Mouse (Mus musculus) hindbrain, embryonic 13.5 days (tissue): ENCODE results near the gene Onecut1. TPM values are rescaled to one million over a fixed set of nuclear protein-coding genes. Genes with fewer than 3 reads are reported as not detected.
A peak's percentile ranks its signal among the peaks of the same experiment; 100 is the strongest.

ENCODE experiments used
- ATAC-seq: fragments of 200-750 bp; cut with Nextera tagmentation; 2 replicates; pipeline ENCODE4 v1.8.0; 2017; ENCODE audit warnings: moderate TSS enrichment; ENCODE audit not compliant: low FRiP score
- H3K27ac ChIP-seq: fragments of 300-500 bp; sonication (generic); 2 replicates; pipeline ENCODE4 v1.5.1; 2015; ENCODE audit warnings: inconsistent platforms, mild to moderate bottlenecking, moderate library complexity
- H3K27me3 ChIP-seq: fragments of 300-500 bp; sonication (generic); 2 replicates; pipeline ENCODE4 v1.6.1; 2015; ENCODE audit warnings: mild to moderate bottlenecking, inconsistent platforms
- H3K36me3 ChIP-seq: fragments of 300-500 bp; sonication (generic); 2 replicates; pipeline ENCODE4 v1.6.1; 2015; ENCODE audit warnings: mild to moderate bottlenecking, inconsistent platforms
- H3K4me1 ChIP-seq: fragments of 300-500 bp; sonication (generic); replicated peaks from 2 replicates; pipeline ENCODE4 v1.6.1; 2015; ENCODE audit warnings: inconsistent platforms
- H3K4me2 ChIP-seq: fragments of 300-500 bp; sonication (generic); 2 replicates; pipeline ENCODE4 v1.6.1; 2015; ENCODE audit warnings: inconsistent platforms, mild to moderate bottlenecking, moderate library complexity
- H3K4me3 ChIP-seq: fragments of 300-500 bp; sonication (generic); 2 replicates; pipeline ENCODE4 v1.5.1; 2015; ENCODE audit warnings: mild to moderate bottlenecking, inconsistent platforms
- H3K9ac ChIP-seq: fragments of 300-500 bp; sonication (generic); 2 replicates; pipeline ENCODE4 v1.6.1; 2015; ENCODE audit warnings: mild to moderate bottlenecking, inconsistent platforms
- H3K9me3 ChIP-seq: fragments of 300-500 bp; sonication (generic); 2 replicates; pipeline ENCODE4 v1.6.1; 2016; ENCODE audit warnings: inconsistent platforms
- WGBS: fragments of 180-500 bp; shearing (Covaris S2); methylation state at CpG from one replicate; pipeline ENCODE4 v1.1.7; 2015; 5-methylcytosine and 5-hydroxymethylcytosine counted together
- polyA plus RNA-seq: library from polyadenylated mRNA; unstranded; fragments of >200 nt; fragmentation: Nextera tagmentation; extraction: Ambion mirVana; gene quantifications from 2 replicates; pipeline ENCODE4 v1.2.1, GENCODE M21; 2015

The Onecut1 gene
- polyA plus RNA-seq, 1 experiment from 2014 or later = 5.5 TPM

GRCm38 (mm10) chr9:74863655-74864443 lies 2.1 kb downstream of the Onecut1 start:
- no peaks in the 10 kb centered on the region for H3K36me3 ChIP-seq
- H3K9ac ChIP-seq = peak overlapping the region; percentile 81
- WGBS = under 1% methylated on average over 36 of the region's 36 CpGs
- ATAC-seq = no peak
- H3K9me3 ChIP-seq = no peaks in the 10 kb centered on the region
- peak overlapping the region; percentile 54 for H3K4me3 ChIP-seq
- H3K4me2 ChIP-seq = peak overlapping the region; percentile 87
- H3K27ac ChIP-seq = peak overlapping the region; percentile 82
- peaks cover 97% of the 10 kb centered on the region for H3K27me3 ChIP-seq
- peaks cover 60% of the 10 kb centered on the region for H3K4me1 ChIP-seq

- Histone ChIP-seq H3K27me3 (peaks cover 95% of the 10 kb centered on the region), H3K36me3 (no peaks in the 10 kb centered on the region), H3K4me3 (peak overlapping the region; percentile 54), H3K9me3 (no peaks in the 10 kb centered on the region), H3K9ac (peak overlapping the region; percentile 81), H3K4me2 (peak overlapping the region; percentile 87), H3K4me1 (peaks cover 60% of the 10 kb centered on the region), H3K27ac (peak overlapping the region; percentile 82)
- 2% methylated on average over 14 of the region's 14 CpGs for WGBS
- ATAC-seq = no peak
Observed at GRCm38 (mm10) chr9:74864471-74864870, 2.8 kb downstream of the Onecut1 start.

- WGBS = 7% methylated on average over 27 of the region's 27 CpGs
- Histone ChIP-seq H3K4me3 (peak overlapping the region; percentile 54), H3K27ac (peak overlapping the region; percentile 81), H3K4me2 (peak overlapping the region; percentile 87), H3K9ac (peak overlapping the region; percentile 68), H3K4me1 (peaks cover 61% of the 10 kb centered on the region), H3K27me3 (peaks cover 87% of the 10 kb centered on the region), H3K9me3 (no peaks in the 10 kb centered on the region), H3K36me3 (no peaks in the 10 kb centered on the region)
- ATAC-seq = no peak
Observed at GRCm38 (mm10) chr9:74866596-74867313, 5.0 kb downstream of the Onecut1 start.

- no peak for ATAC-seq
- Histone ChIP-seq H3K4me2 (peak overlapping the region; percentile 87), H3K4me3 (peak overlapping the region; percentile 54), H3K9ac (peak overlapping the region; percentile 68), H3K27ac (peak overlapping the region; percentile 81), H3K4me1 (peaks cover 51% of the 10 kb centered on the region), H3K27me3 (peaks cover 84% of the 10 kb centered on the region), H3K9me3 (no peaks in the 10 kb centered on the region), H3K36me3 (no peaks in the 10 kb centered on the region)
- WGBS = 4% methylated on average over 15 of the region's 15 CpGs
Observed at GRCm38 (mm10) chr9:74867641-74868205, 6.0 kb downstream of the Onecut1 start.

- Histone ChIP-seq H3K27me3 (peaks cover 82% of the 10 kb centered on the region), H3K4me3 (peak overlapping the region; percentile 54), H3K36me3 (no peaks in the 10 kb centered on the region), H3K4me2 (peak overlapping the region; percentile 87), H3K4me1 (peaks cover 44% of the 10 kb centered on the region), H3K9ac (peak overlapping the region; percentile 64), H3K27ac (peak overlapping the region; percentile 75), H3K9me3 (no peaks in the 10 kb centered on the region)
- 5% methylated on average over 22 of the region's 22 CpGs for WGBS
- ATAC-seq = 0 out of 2 replicates have a peak, but pooled peaks have one; percentile 15
Observed at GRCm38 (mm10) chr9:74868336-74868950, 6.7 kb downstream of the Onecut1 start.

- no peak overlapping the region for H3K9ac ChIP-seq
- H3K4me1 ChIP-seq = peaks cover 27% of the 10 kb centered on the region
- ATAC-seq = no peak
- H3K36me3 ChIP-seq = no peaks in the 10 kb centered on the region
- no peak overlapping the region for H3K27ac ChIP-seq
- peaks cover 59% of the 10 kb centered on the region for H3K27me3 ChIP-seq
- H3K4me3 ChIP-seq = no peak overlapping the region
- no peaks in the 10 kb centered on the region for H3K9me3 ChIP-seq
- WGBS = 19% methylated on average over 13 of the region's 13 CpGs
- 0 out of 2 replicates have a peak overlapping the region, but pooled peaks have one; percentile 17 for H3K4me2 ChIP-seq
Observed at GRCm38 (mm10) chr9:74870960-74871688, 9.4 kb downstream of the Onecut1 start.

GRCm38 (mm10) chr9:74876328-74876727 lies 14.6 kb downstream of the Onecut1 start:
- H3K27ac ChIP-seq = no peak overlapping the region
- no peaks in the 10 kb centered on the region for H3K36me3 ChIP-seq
- no peak overlapping the region for H3K9ac ChIP-seq
- H3K9me3 ChIP-seq = no peaks in the 10 kb centered on the region
- no peak for ATAC-seq
- peaks cover 18% of the 10 kb centered on the region for H3K27me3 ChIP-seq
- no peaks in the 10 kb centered on the region for H3K4me1 ChIP-seq
- H3K4me3 ChIP-seq = no peak overlapping the region
- no peak overlapping the region for H3K4me2 ChIP-seq
- 76% methylated on average over 6 of the region's 6 CpGs for WGBS

GRCm38 (mm10) chr9:74877709-74878108 lies 16.0 kb downstream of the Onecut1 start:
- Histone ChIP-seq H3K36me3 (no peaks in the 10 kb centered on the region), H3K4me1 (no peaks in the 10 kb centered on the region), H3K9me3 (no peaks in the 10 kb centered on the region), H3K27me3 (peaks cover 10% of the 10 kb centered on the region), H3K27ac (no peak overlapping the region), H3K4me2 (no peak overlapping the region), H3K9ac (no peak overlapping the region), H3K4me3 (no peak overlapping the region)
- no peak for ATAC-seq
- 79% methylated on average over 2 of the region's 2 CpGs for WGBS

GRCm38 (mm10) chr9:74887866-74888265 lies 26.1 kb downstream of the Onecut1 start:
- Histone ChIP-seq H3K27ac (no peak overlapping the region), H3K4me1 (no peaks in the 10 kb centered on the region), H3K9ac (no peak overlapping the region), H3K9me3 (no peaks in the 10 kb centered on the region), H3K27me3 (no peaks in the 10 kb centered on the region), H3K4me2 (no peak overlapping the region), H3K4me3 (no peak overlapping the region), H3K36me3 (no peaks in the 10 kb centered on the region)
- ATAC-seq = no peak
- WGBS = 76% methylated on average over 4 of the region's 4 CpGs

GRCm38 (mm10) chr9:74896742-74897141 lies 35.0 kb downstream of the Onecut1 start:
- WGBS = 92% methylated on average over 7 of the region's 7 CpGs
- Histone ChIP-seq H3K9me3 (no peaks in the 10 kb centered on the region), H3K4me1 (no peaks in the 10 kb centered on the region), H3K9ac (no peak overlapping the region), H3K27me3 (no peaks in the 10 kb centered on the region), H3K4me2 (no peak overlapping the region), H3K36me3 (no peaks in the 10 kb centered on the region), H3K4me3 (no peak overlapping the region), H3K27ac (no peak overlapping the region)
- ATAC-seq = no peak

GRCm38 (mm10) chr9:74897375-74897982 lies 35.8 kb downstream of the Onecut1 start:
- Histone ChIP-seq H3K9ac (no peak overlapping the region), H3K4me2 (no peak overlapping the region), H3K27me3 (no peaks in the 10 kb centered on the region), H3K27ac (no peak overlapping the region), H3K36me3 (no peaks in the 10 kb centered on the region), H3K4me3 (no peak overlapping the region), H3K9me3 (no peaks in the 10 kb centered on the region), H3K4me1 (no peaks in the 10 kb centered on the region)
- no peak for ATAC-seq
- 94% methylated on average over 4 of the region's 4 CpGs for WGBS
